Mouse (Mus musculus): ENCODE results near the gene Psme2. TPM values are rescaled to one million over a fixed set of nuclear protein-coding genes. Genes with fewer than 3 reads are reported as not detected.

Psme2 gene
- total and polyA plus RNA-seq, 2 experiments from 2014 or later, result 57.6 to 163 TPM

DNA sequence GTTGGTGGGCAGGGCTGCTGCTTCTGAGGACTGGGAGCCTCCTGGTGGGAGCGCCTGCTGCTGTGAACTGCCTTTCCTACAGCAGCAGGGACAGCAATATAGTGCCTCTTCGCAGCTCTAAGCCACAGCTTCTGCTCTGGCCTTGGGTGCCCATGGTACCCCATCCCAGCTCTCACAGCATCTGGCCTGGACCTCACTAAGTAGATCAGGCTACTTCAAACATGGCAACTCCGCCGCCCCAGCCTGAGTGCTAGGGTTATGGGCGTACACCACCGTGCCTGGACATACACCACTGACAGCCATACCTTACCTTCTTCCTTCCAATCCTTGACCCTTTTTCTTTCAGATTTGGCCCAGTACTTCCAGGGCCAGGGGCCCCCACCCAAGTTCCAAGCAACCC lies 17.4 kb upstream of the Psme2 start:
- Histone ChIP-seq H3K4me2 (ENCODE audit: low read depth, low read length) (no peak overlapping the region), H3K9me3 (ENCODE audit: low read length) (no peaks in the 10 kb centered on the region), H3K27me3 (ENCODE audit: insufficient read depth, low read length) (no peaks in the 10 kb centered on the region), H3K36me3 (ENCODE audit: insufficient read depth, low read length) (peaks cover 31% of the 10 kb centered on the region), H3K4me1 (ENCODE audit: insufficient read depth, low read length) (no peaks in the 10 kb centered on the region), H3K9ac (replicated peaks; ENCODE audit: low read length) (no peak overlapping the region), H3K4me3 (ENCODE audit: low read length) (no peak overlapping the region), H3K27ac (no peak overlapping the region)
- no peak for DNase-seq (ENCODE audit: low spot score)
- 95% methylated on average over 6 of the region's 6 CpGs for WGBS
- ATAC-seq, result no peak
- TF ChIP-seq CTCF (IDR thresholded peaks at IDR 0.05; ENCODE audit: low read depth), result no peak

DNA sequence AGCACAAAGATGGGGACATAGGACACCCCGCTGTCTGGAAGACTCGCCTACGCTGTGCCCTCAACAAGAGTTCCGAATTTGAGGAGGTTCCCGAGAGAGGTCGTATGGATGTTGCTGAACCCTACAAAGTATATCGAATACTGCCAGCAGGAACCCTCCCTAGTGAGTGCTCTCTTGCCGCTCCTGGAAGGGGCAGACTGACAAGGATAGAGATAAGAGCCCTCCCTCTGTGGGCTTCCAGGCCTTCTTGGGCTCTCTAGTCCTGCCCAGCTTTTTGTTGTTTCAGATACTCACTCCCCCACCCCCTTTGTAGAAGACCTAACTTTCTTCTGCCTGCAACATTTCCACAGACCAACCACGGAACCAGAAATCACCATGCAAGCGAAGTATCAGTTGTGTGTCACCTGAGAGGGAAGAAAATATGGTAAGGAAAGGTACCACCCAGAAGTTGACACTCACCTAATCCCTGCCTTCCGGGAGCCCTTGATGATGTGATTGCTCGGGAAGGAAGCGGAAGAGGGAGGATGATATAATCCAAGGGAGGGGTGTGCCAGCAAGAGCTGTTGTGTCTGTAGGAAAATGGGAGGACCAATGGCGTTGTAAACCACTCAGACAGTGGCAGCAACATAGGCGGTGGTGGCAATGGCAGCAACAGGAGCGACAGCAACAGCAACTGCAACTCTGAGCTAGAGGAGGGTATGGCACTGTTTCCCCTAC lies 15.0 kb upstream of the Psme2 start:
- H3K9ac ChIP-seq (replicated peaks; ENCODE audit: low read length), result no peak overlapping the region
- TF ChIP-seq CTCF (IDR thresholded peaks at IDR 0.05; ENCODE audit: low read depth), result no peak
- no peak overlapping the region for H3K27ac ChIP-seq
- no peak for ATAC-seq
- peaks cover 50% of the 10 kb centered on the region for H3K36me3 ChIP-seq (ENCODE audit: insufficient read depth, low read length)
- DNase-seq (ENCODE audit: low spot score), result no peak
- H3K4me2 ChIP-seq (ENCODE audit: low read depth, low read length), result no peak overlapping the region
- H3K4me3 ChIP-seq (ENCODE audit: low read length), result no peak overlapping the region
- WGBS, result 93% methylated on average over 16 of the region's 16 CpGs
- H3K4me1 ChIP-seq (ENCODE audit: insufficient read depth, low read length), result no peaks in the 10 kb centered on the region
- H3K9me3 ChIP-seq (ENCODE audit: low read length), result no peaks in the 10 kb centered on the region
- no peaks in the 10 kb centered on the region for H3K27me3 ChIP-seq (ENCODE audit: insufficient read depth, low read length)

GRCm38 (mm10) chr14:55604823-55605222 lies 13.9 kb upstream of the Psme2 start:
- peak overlapping the region; percentile 50 for H3K4me2 ChIP-seq (ENCODE audit: low read depth, low read length)
- H3K4me1 ChIP-seq (ENCODE audit: insufficient read depth, low read length), result no peaks in the 10 kb centered on the region
- H3K27ac ChIP-seq, result no peak overlapping the region
- H3K4me3 ChIP-seq (ENCODE audit: low read length), result no peak overlapping the region
- H3K27me3 ChIP-seq (ENCODE audit: insufficient read depth, low read length), result no peaks in the 10 kb centered on the region
- ATAC-seq, result no peak
- peaks cover 58% of the 10 kb centered on the region for H3K36me3 ChIP-seq (ENCODE audit: insufficient read depth, low read length)
- TF ChIP-seq CTCF (IDR thresholded peaks at IDR 0.05; ENCODE audit: low read depth), result no peak
- WGBS, result 91% methylated on average over 11 of the region's 11 CpGs
- H3K9ac ChIP-seq (replicated peaks; ENCODE audit: low read length), result no peak overlapping the region
- no peak for DNase-seq (ENCODE audit: low spot score)
- H3K9me3 ChIP-seq (ENCODE audit: low read length), result no peaks in the 10 kb centered on the region

GRCm38 (mm10) chr14:55603633-55604576 lies 13.0 kb upstream of the Psme2 start:
- H3K9me3 ChIP-seq (ENCODE audit: low read length), result no peaks in the 10 kb centered on the region
- peak; percentile 94 for TF ChIP-seq CTCF (IDR thresholded peaks at IDR 0.05; ENCODE audit: low read depth)
- no peaks in the 10 kb centered on the region for H3K27me3 ChIP-seq (ENCODE audit: insufficient read depth, low read length)
- H3K36me3 ChIP-seq (ENCODE audit: insufficient read depth, low read length), result peaks cover 61% of the 10 kb centered on the region
- peak overlapping the region; percentile 62 for H3K27ac ChIP-seq
- DNase-seq (ENCODE audit: low spot score) (peak; percentile 93), ATAC-seq (peak; percentile 93)
- H3K9ac ChIP-seq (replicated peaks; ENCODE audit: low read length), result peak overlapping the region; percentile 33; the same call in 1 of the 2 replicates
- WGBS, result 23% methylated on average over 19 of the region's 19 CpGs
- peak overlapping the region; percentile 29 for H3K4me3 ChIP-seq (ENCODE audit: low read length)
- peak overlapping the region; percentile 50 for H3K4me2 ChIP-seq (ENCODE audit: low read depth, low read length)
- no peaks in the 10 kb centered on the region for H3K4me1 ChIP-seq (ENCODE audit: insufficient read depth, low read length)

GRCm38 (mm10) chr14:55603271-55603632 lies 12.3 kb upstream of the Psme2 start, which contains the start of gene Irf9:
Gene Irf9 (plus strand): TSS chr14:55603571.
- no peak for ATAC-seq
- Histone ChIP-seq H3K4me1 (ENCODE audit: insufficient read depth, low read length) (no peaks in the 10 kb centered on the region), H3K4me2 (ENCODE audit: low read depth, low read length) (peak within 1 kb of the TSS; percentile 50), H3K9me3 (ENCODE audit: low read length) (no peaks in the 10 kb centered on the region), H3K27me3 (ENCODE audit: insufficient read depth, low read length) (no peaks in the 10 kb centered on the region), H3K27ac (peak within 1 kb of the TSS; percentile 62), H3K9ac (replicated peaks; ENCODE audit: low read length) (peak within 1 kb of the TSS; percentile 33; the same call in 1 of the 2 replicates), H3K4me3 (ENCODE audit: low read length) (peak within 1 kb of the TSS; percentile 29), H3K36me3 (ENCODE audit: insufficient read depth, low read length) (peaks cover 61% of the 10 kb centered on the region)
- 88% methylated on average over 7 of the region's 7 CpGs for WGBS
- no peak for DNase-seq (ENCODE audit: low spot score)
- no peak for TF ChIP-seq CTCF (IDR thresholded peaks at IDR 0.05; ENCODE audit: low read depth)

GRCm38 (mm10) chr14:55598521-55599390 lies 7.8 kb upstream of the Psme2 start:
- WGBS, result 94% methylated on average over 21 of the region's 21 CpGs
- no peaks in the 10 kb centered on the region for H3K4me1 ChIP-seq (ENCODE audit: insufficient read depth, low read length)
- TF ChIP-seq CTCF (IDR thresholded peaks at IDR 0.05; ENCODE audit: low read depth), result no peak

More at GRCm38 (mm10) chr14:55598521-55599390, 7.8 kb upstream of the Psme2 start:
- no peak for ATAC-seq
- DNase-seq (ENCODE audit: low spot score), result no peak
- Histone ChIP-seq H3K36me3 (ENCODE audit: insufficient read depth, low read length) (peaks cover 75% of the 10 kb centered on the region), H3K27ac (no peak overlapping the region), H3K27me3 (ENCODE audit: insufficient read depth, low read length) (no peaks in the 10 kb centered on the region), H3K4me2 (ENCODE audit: low read depth, low read length) (no peak overlapping the region), H3K9ac (replicated peaks; ENCODE audit: low read length) (no peak overlapping the region), H3K4me3 (ENCODE audit: low read length) (no peak overlapping the region), H3K9me3 (ENCODE audit: low read length) (no peaks in the 10 kb centered on the region)
